Mouse (Mus musculus) midbrain, postnatal 0 days (tissue): ENCODE measurements around the gene Pycr2. TPM values are rescaled to one million over a fixed set of nuclear protein-coding genes. Genes with fewer than 3 reads are reported as not detected.

Source experiments
- ATAC-seq: fragments of 200-750 bp; cut with Nextera tagmentation; 2 replicates; pipeline ENCODE4 v1.8.0; 2017; ENCODE audit warnings: moderate number of reproducible peaks, mild to moderate bottlenecking, moderate TSS enrichment, moderate library complexity; ENCODE audit not compliant: low FRiP score
- DNase-seq: peaks from one replicate; pipeline ENCODE4 v3.0.0-alpha.2; 2015; ENCODE audit warnings: low spot score
- H3K27ac ChIP-seq: fragments of 300-500 bp; sonication (generic); 2 replicates; pipeline ENCODE4 v1.5.1; 2014; ENCODE audit warnings: low read depth, mild to moderate bottlenecking, low read length, mixed read lengths
- H3K27me3 ChIP-seq: fragments of 300-500 bp; sonication (generic); 2 replicates; pipeline ENCODE4 v1.6.1; 2014; ENCODE audit warnings: low read length, control low read depth, mixed read lengths; ENCODE audit not compliant: insufficient read depth
- H3K36me3 ChIP-seq: fragments of 300-500 bp; sonication (generic); 2 replicates; pipeline ENCODE4 v1.6.1; 2014; ENCODE audit warnings: low read length, control low read depth, mixed read lengths; ENCODE audit not compliant: insufficient read depth
- H3K4me1 ChIP-seq: fragments of 300-500 bp; sonication (generic); 2 replicates; pipeline ENCODE4 v1.6.1; 2014; ENCODE audit warnings: mild to moderate bottlenecking, control low read depth, antibody characterized with exemption, low read length, mixed read lengths; ENCODE audit not compliant: insufficient read depth
- H3K4me2 ChIP-seq: fragments of 300-500 bp; sonication (generic); 2 replicates; pipeline ENCODE4 v1.6.1; 2014; ENCODE audit warnings: low read depth, mild to moderate bottlenecking, low read length, mixed read lengths; ENCODE audit not compliant: poor library complexity, severe bottlenecking
- H3K4me3 ChIP-seq: fragments of 300-500 bp; sonication (generic); 2 replicates; pipeline ENCODE4 v1.5.1; 2014; ENCODE audit warnings: low read depth, mild to moderate bottlenecking, low read length, moderate library complexity
- H3K9ac ChIP-seq: fragments of 300-500 bp; sonication (generic); replicated peaks from 2 replicates; pipeline ENCODE4 v1.6.1; 2014; ENCODE audit warnings: mild to moderate bottlenecking, low read length, moderate library complexity, mixed read lengths; ENCODE audit not compliant: poor library complexity, severe bottlenecking
- H3K9me3 ChIP-seq: fragments of 300-500 bp; sonication (generic); 2 replicates; pipeline ENCODE4 v1.6.1; 2016; ENCODE audit warnings: low read length, control low read depth
- CTCF ChIP-seq: IDR thresholded peaks from 2 replicates; pipeline ENCODE4 v1.5.1; 2016; ENCODE audit warnings: antibody characterized with exemption, mild to moderate bottlenecking
- WGBS: fragments of 180-500 bp; shearing (Covaris S2); extraction: QIAGEN DNeasy Blood & Tissue Kit; methylation state at CpG from one replicate; pipeline ENCODE4 v1.1.7; 2014; 5-methylcytosine and 5-hydroxymethylcytosine counted together
- polyA plus RNA-seq: library from polyadenylated mRNA; unstranded; fragments of >200 nt; fragmentation: Nextera tagmentation; extraction: Ambion mirVana; gene quantifications from 2 replicates; pipeline ENCODE4 v1.2.1, GENCODE M21; 2015
- total RNA-seq: library from RNA; depleted of rRNA; stranded (reverse); fragments of >200 nt; gene quantifications from 2 replicates; pipeline ENCODE4 v1.2.3, GENCODE M21; 2014

Gene Pycr2
- total and polyA plus RNA-seq, 2 experiments from 2014 or later = 50.5 to 60.5 TPM

GRCm38 (mm10) chr1:180873861-180874484 is 30.1 kb upstream of the Pycr2 start:
- no peak overlapping the region for H3K4me2 ChIP-seq
- peak; percentile 62 for TF ChIP-seq CTCF
- 0 out of 2 replicates have a peak, but pooled peaks cover 4% of the 10 kb centered on the region for H3K9me3 ChIP-seq
- H3K27me3 ChIP-seq = no peaks in the 10 kb centered on the region
- 0 out of 2 replicates have a peak, but pooled peaks cover 5% of the 10 kb centered on the region for H3K36me3 ChIP-seq
- 21% methylated on average over 9 of the region's 9 CpGs for WGBS
- H3K4me3 ChIP-seq = no peak overlapping the region
- H3K4me1 ChIP-seq = no peaks in the 10 kb centered on the region
- DNase-seq = peak; percentile 45
- no peak overlapping the region for H3K27ac ChIP-seq
- ATAC-seq = no peak
- no peak overlapping the region for H3K9ac ChIP-seq

GRCm38 (mm10) chr1:180874615-180875014 is 29.5 kb upstream of the Pycr2 start:
- 0 out of 2 replicates have a peak, but pooled peaks cover 4% of the 10 kb centered on the region for H3K9me3 ChIP-seq
- no peak overlapping the region for H3K27ac ChIP-seq
- no peak for TF ChIP-seq CTCF
- no peak overlapping the region for H3K4me3 ChIP-seq
- no peak for ATAC-seq
- H3K27me3 ChIP-seq = no peaks in the 10 kb centered on the region
- no peak for DNase-seq
- H3K4me2 ChIP-seq = no peak overlapping the region
- WGBS = 86% methylated on average over 2 of the region's 2 CpGs
- H3K9ac ChIP-seq = no peak overlapping the region
- H3K4me1 ChIP-seq = no peaks in the 10 kb centered on the region
- 0 out of 2 replicates have a peak, but pooled peaks cover 4% of the 10 kb centered on the region for H3K36me3 ChIP-seq

GRCm38 (mm10) chr1:180875126-180875525 is 29.0 kb upstream of the Pycr2 start:
- no peaks in the 10 kb centered on the region for H3K36me3 ChIP-seq
- H3K4me1 ChIP-seq = no peaks in the 10 kb centered on the region
- no peak for ATAC-seq
- no peak for DNase-seq
- H3K27me3 ChIP-seq = no peaks in the 10 kb centered on the region
- TF ChIP-seq CTCF = no peak
- H3K9me3 ChIP-seq = 0 out of 2 replicates have a peak, but pooled peaks cover 4% of the 10 kb centered on the region
- H3K9ac ChIP-seq = no peak overlapping the region
- 89% methylated on average over 9 of the region's 9 CpGs for WGBS
- no peak overlapping the region for H3K4me3 ChIP-seq
- H3K4me2 ChIP-seq = no peak overlapping the region
- no peak overlapping the region for H3K27ac ChIP-seq

GRCm38 (mm10) chr1:180877466-180877865 is 26.6 kb upstream of the Pycr2 start:
- no peak overlapping the region for H3K4me3 ChIP-seq
- WGBS = 75% methylated on average over 4 of the region's 4 CpGs
- no peaks in the 10 kb centered on the region for H3K36me3 ChIP-seq
- no peak for TF ChIP-seq CTCF
- no peaks in the 10 kb centered on the region for H3K27me3 ChIP-seq
- DNase-seq (no peak), ATAC-seq (no peak)
- no peak overlapping the region for H3K4me2 ChIP-seq
- H3K27ac ChIP-seq = no peak overlapping the region
- no peak overlapping the region for H3K9ac ChIP-seq
- H3K4me1 ChIP-seq = no peaks in the 10 kb centered on the region
- 0 out of 2 replicates have a peak, but pooled peaks cover 4% of the 10 kb centered on the region for H3K9me3 ChIP-seq

GRCm38 (mm10) chr1:180881768-180882167 is 22.3 kb upstream of the Pycr2 start:
- DNase-seq (no peak), ATAC-seq (no peak)
- no peak for TF ChIP-seq CTCF
- Histone ChIP-seq H3K27me3 (no peaks in the 10 kb centered on the region), H3K9ac (no peak overlapping the region), H3K4me3 (no peak overlapping the region), H3K9me3 (0 out of 2 replicates have a peak, but pooled peaks cover 4% of the 10 kb centered on the region), H3K36me3 (no peaks in the 10 kb centered on the region), H3K27ac (no peak overlapping the region), H3K4me2 (no peak overlapping the region), H3K4me1 (no peaks in the 10 kb centered on the region)
- WGBS = 69% methylated on average over 3 of the region's 3 CpGs

- no peak overlapping the region for H3K27ac ChIP-seq
- H3K9ac ChIP-seq = no peak overlapping the region
- no peak overlapping the region for H3K4me3 ChIP-seq
- H3K4me1 ChIP-seq = no peaks in the 10 kb centered on the region
- no peaks in the 10 kb centered on the region for H3K9me3 ChIP-seq
- DNase-seq = no peak
- no peak overlapping the region for H3K4me2 ChIP-seq
- H3K27me3 ChIP-seq = peaks cover 1% of the 10 kb centered on the region
- no peaks in the 10 kb centered on the region for H3K36me3 ChIP-seq
- 44% methylated on average over 7 of the region's 7 CpGs for WGBS
- TF ChIP-seq CTCF = no peak
- ATAC-seq = no peak
Observed at GRCm38 (mm10) chr1:180883731-180884130, 20.4 kb upstream of the Pycr2 start.
